Mouse (Mus musculus): ENCODE measurements at regions not wholly inside any gene's neighbourhood (a gene's known extent, or its start where the extent isn't known, plus 50 kb on each side); places are given as distances from the start of the nearest gene placed in this dataset.

GRCm38 (mm10) chr17:83962126-83962525 is 114.4 kb upstream of the Haao start:
- no peak for DNase-seq

- DNase-seq: no peak
These were observed 113.1 kb upstream of the Haao start for GRCm38 (mm10) chr17:83960821-83961220.

GRCm38 (mm10) chr17:83960158-83960557 is 112.4 kb upstream of the Haao start:
- no peak for DNase-seq

- no peak for DNase-seq
These were observed 111.5 kb upstream of the Haao start for GRCm38 (mm10) chr17:83959159-83959848.

GRCm38 (mm10) chr17:83958706-83959105 is 110.9 kb upstream of the Haao start:
- no peak for DNase-seq

GRCm38 (mm10) chr17:83957661-83958540 is 110.1 kb upstream of the Haao start:
- DNase-seq: no peak

- DNase-seq: no peak
These were observed 109.2 kb upstream of the Haao start for GRCm38 (mm10) chr17:83956821-83957565.

GRCm38 (mm10) chr17:83955978-83956377 is 108.2 kb upstream of the Haao start:
- DNase-seq: no peak

GRCm38 (mm10) chr17:83955058-83955697 is 107.4 kb upstream of the Haao start:
- no peak for DNase-seq

- peak; percentile 57 for DNase-seq
These were observed 106.7 kb upstream of the Haao start for GRCm38 (mm10) chr17:83954291-83955057.

GRCm38 (mm10) chr17:83953656-83954055 is 105.9 kb upstream of the Haao start:
- no peak for DNase-seq

- DNase-seq: no peak
These were observed 99.0 kb upstream of the Haao start for GRCm38 (mm10) chr17:83946718-83947117.

GRCm38 (mm10) chr17:83939344-83939743 is 91.6 kb upstream of the Haao start:
- no peak for DNase-seq

- peak; percentile 74 for DNase-seq
These were observed 91.0 kb upstream of the Haao start for GRCm38 (mm10) chr17:83938671-83939244.

- DNase-seq: peak; percentile 55
These were observed 89.8 kb upstream of the Haao start for GRCm38 (mm10) chr17:83937576-83937975.

GRCm38 (mm10) chr17:83936677-83937076 is 88.9 kb upstream of the Haao start:
- DNase-seq: no peak

GRCm38 (mm10) chr17:83935969-83936368 is 88.2 kb upstream of the Haao start:
- DNase-seq: no peak

GRCm38 (mm10) chr17:83935232-83935631 is 87.5 kb upstream of the Haao start:
- no peak for DNase-seq

GRCm38 (mm10) chr17:83933743-83934142 is 86.0 kb upstream of the Haao start:
- no peak for DNase-seq

GRCm38 (mm10) chr17:83930401-83930800 is 82.6 kb upstream of the Haao start:
- no peak for DNase-seq

- peak; percentile 76 for DNase-seq
These were observed 80.1 kb upstream of the Haao start for GRCm38 (mm10) chr17:83927749-83928387.
